Mouse (Mus musculus): Measurements from ENCODE around the gene Zfp691. TPM values are rescaled to one million over a fixed set of nuclear protein-coding genes. Genes with fewer than 3 reads are reported as not detected.
A peak's percentile ranks its signal among the peaks of the same experiment; 100 is the strongest.

Gene Zfp691
- 8.9 and 9.7 TPM in 2 replicates for polyA plus RNA-seq (2012; rRNA removed)

DNA sequence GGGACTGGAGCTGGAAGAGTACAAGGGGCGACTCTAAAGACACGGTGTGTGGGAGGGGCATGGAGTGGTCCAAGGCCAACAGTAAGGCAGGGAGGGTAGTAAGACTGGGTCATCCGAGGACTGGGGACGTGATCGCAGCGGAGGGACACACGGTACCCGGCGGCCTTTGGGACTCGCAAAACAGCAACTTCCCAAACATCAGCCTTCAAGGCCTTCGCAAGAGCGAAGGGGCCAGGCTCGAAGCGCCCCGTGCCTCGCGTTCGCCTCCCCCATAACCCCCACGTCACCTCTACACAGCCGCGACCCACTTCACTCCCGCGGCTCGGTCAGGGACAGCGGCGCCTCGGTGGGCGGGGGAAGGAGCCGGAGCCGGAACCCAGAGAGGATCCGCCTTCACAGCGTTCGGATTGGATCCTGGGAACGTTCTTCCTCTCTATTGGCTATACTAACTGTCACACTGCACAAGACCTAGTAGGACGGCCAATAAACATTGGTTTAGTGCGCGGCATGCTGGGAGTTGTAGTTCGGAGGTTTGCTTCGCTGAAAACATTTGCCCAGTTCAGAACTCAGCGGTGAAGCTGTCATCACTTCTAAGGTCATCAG, at the start of gene Zfp691:
Zfp691 (minus strand) TSS at position 345 of the 603 bp plus-strand sequence.
- peak; percentile 82 for DNase-seq (ENCODE audit: low spot score)

GRCm38 (mm10) chr4:119223696-119224095, 49.7 kb upstream of the Zfp691 start:
- no peak for DNase-seq (ENCODE audit: low spot score)

GRCm38 (mm10) chr4:119218169-119218568, 44.2 kb upstream of the Zfp691 start, which contains the start of gene Tmem269:
Gene Tmem269, minus strand, starts transcription at chr4:119218217.
- no peak for DNase-seq (ENCODE audit: low spot score)

GRCm38 (mm10) chr4:119216667-119217066, 42.7 kb upstream of the Zfp691 start:
- DNase-seq (ENCODE audit: low spot score), result no peak

GRCm38 (mm10) chr4:119204672-119205071, 30.7 kb upstream of the Zfp691 start:
- no peak for DNase-seq (ENCODE audit: low spot score)

DNA sequence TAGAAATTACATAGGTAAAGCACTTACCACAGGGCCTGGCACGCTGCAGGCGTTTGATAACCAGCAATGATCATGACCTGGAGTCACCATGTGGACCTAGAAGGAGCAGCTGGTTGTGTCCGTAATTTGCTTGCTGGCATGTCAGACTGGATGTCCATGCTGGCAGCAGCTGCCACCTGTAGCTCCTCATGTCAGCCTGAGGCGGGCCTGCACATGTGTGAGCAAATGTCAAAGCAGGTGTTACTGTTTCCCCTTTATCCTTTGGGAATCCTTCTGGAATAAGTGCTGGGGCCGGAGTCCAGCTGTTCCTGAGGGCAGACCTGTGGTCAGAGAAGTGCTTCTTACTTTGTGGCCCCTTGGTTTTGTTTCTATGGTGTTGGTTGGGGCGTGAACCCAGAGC, 24.1 kb upstream of the Zfp691 start:
- DNase-seq (ENCODE audit: low spot score), result no peak

GRCm38 (mm10) chr4:119195582-119196320, 21.8 kb upstream of the Zfp691 start:
- DNase-seq (ENCODE audit: low spot score), result no peak

GRCm38 (mm10) chr4:119194909-119195581, 21.1 kb upstream of the Zfp691 start, which contains the start of gene Svbp:
Gene Svbp, plus strand, starts transcription at chr4:119195306.
- DNase-seq (ENCODE audit: low spot score), result peak; percentile 76

- no peak for DNase-seq (ENCODE audit: low spot score)
These were observed 18.8 kb upstream of the Zfp691 start for GRCm38 (mm10) chr4:119192757-119193156.

DNA sequence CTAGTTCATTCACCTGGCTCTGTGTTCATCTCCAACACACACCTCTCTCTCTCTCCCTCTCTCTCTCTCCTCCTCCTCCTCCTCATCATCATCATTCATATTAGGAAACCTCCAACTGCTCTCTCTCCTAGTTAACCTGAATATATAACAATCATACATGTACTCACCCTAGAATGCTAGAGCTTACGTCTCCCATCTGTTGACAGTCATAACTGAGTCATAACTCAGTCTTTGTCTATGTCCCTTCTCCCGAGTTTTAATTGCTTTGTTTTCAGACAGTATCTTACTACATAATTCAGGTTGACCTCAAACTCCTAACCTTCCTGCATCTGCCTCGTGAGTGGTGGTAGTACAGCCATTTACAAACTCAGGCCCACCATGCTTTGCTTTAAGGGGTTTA, 17.3 kb upstream of the Zfp691 start:
- no peak for DNase-seq (ENCODE audit: low spot score)

DNA sequence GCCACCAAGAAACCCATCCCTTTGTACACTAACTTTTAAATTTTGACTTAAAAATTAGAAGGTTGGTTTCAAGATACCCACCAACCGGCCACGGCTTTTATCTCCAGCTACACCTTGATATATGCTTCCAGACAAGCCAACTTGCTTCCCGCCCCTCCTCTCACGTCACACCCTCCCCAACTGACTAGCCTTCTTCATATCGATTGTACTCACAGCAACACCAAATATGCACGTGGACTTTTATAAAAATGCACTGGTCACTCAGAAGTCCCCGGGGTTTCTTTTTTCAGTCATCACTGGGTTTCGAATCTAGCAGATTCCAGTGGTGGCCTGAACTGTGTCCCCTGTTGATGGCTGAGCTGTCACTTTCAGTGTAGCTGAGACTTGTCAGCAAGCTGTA, 16.6 kb upstream of the Zfp691 start:
- no peak for DNase-seq (ENCODE audit: low spot score)

GRCm38 (mm10) chr4:119189864-119190263, 15.9 kb upstream of the Zfp691 start, which contains the start of gene Ermap:
Gene Ermap, minus strand, starts transcription at chr4:119190011.
- DNase-seq (ENCODE audit: low spot score), result no peak

DNA sequence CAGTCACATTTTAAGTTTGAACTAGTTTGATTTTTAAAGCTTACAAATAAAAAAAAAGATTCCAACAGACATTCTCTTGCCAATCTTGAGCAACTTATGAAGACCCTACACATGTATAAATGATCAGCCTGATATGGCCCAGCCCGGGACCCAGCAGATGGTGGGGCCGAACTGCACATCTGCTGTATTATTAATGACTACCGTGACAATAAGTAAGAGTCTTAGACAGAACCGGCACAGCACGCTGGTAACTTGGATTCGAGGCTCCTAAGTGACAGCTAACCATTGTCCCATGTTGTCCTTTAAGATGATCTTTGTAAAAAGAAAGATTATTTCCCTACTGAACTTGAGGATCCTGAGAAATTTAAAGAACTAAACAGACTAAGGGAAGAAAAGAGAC, 15.4 kb upstream of the Zfp691 start:
- no peak for DNase-seq (ENCODE audit: low spot score)

GRCm38 (mm10) chr4:119188060-119188785, 14.2 kb upstream of the Zfp691 start:
- DNase-seq (ENCODE audit: low spot score), result no peak

DNA sequence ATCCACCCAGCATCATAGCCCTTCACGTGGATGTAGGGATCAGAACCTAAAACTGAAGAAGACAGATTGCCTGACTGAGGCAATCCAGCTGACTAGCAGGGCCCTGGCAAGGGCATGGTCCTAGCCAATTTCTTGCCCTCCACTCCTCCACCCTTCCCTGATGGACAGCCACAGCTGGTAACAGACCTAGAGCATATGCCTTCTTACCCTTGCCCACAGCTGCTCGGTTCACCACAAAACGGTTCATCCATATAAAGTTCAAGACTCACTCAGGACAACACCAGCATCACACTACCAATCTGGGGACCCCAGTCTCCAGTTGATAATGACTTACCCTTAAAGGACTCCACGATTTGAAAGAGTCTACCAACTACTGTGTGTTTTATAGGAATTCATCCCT, 11.8 kb upstream of the Zfp691 start:
- no peak for DNase-seq (ENCODE audit: low spot score)

GRCm38 (mm10) chr4:119183525-119183924, 9.5 kb upstream of the Zfp691 start:
- DNase-seq (ENCODE audit: low spot score), result no peak

- DNase-seq (ENCODE audit: low spot score), result no peak
These were observed 7.5 kb upstream of the Zfp691 start for GRCm38 (mm10) chr4:119181456-119181855.

DNA sequence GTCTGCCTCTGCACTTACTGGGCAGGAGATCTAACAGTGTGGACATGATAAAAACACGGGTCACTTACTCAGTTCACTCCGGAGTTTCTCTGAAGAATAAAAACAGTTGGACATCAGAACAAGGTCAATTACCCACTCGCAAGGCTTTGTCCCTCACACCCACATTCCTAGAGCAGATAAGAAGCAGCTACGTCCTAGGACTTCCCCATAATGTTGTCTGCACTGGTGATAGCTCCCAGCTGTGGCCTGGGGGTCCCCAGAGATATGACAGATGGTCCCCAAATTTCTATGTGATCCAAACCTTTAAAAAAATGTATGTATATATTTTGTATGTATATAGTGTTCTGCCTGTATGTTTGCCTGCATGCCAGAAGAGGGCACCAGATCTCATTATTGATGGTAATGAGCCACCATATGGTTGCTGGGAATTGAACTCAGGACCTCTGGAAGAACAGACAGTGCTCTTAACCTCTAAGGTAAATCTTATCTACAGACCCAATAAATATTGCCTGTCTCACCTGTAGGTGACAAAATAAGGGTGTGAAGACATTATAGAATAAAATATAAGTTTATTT, 6.2 kb upstream of the Zfp691 start:
- DNase-seq (ENCODE audit: low spot score), result no peak

GRCm38 (mm10) chr4:119178331-119178730, 4.3 kb upstream of the Zfp691 start:
- no peak for DNase-seq (ENCODE audit: low spot score)

DNA sequence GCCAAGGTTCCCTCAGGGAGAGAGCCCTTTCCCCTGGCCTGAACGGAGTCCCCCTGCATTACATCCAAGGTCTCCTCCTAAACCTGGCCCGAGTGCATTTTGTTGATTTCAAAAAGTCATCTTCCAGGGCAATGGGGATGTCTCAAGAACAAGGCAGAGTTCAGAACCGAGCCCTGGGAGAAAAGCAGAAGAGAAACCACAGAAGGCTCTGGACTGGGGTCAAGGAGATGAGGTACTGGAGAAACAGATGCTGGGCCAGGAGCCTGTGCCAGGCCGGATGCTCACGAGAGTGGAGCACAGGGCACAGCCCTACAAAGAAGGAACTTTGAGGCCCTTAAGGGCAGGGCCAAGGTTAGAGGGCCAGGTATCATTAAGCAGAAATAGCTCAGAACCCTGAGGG, 3.7 kb upstream of the Zfp691 start:
- no peak for DNase-seq (ENCODE audit: low spot score)

- DNase-seq (ENCODE audit: low spot score), result no peak
These were observed 910 bp downstream of the Zfp691 start for GRCm38 (mm10) chr4:119172919-119173650.

Data from urinary bladder, adult 2 months (tissue).